Mouse (Mus musculus): ENCODE measurements around the gene Srcin1.

DNA sequence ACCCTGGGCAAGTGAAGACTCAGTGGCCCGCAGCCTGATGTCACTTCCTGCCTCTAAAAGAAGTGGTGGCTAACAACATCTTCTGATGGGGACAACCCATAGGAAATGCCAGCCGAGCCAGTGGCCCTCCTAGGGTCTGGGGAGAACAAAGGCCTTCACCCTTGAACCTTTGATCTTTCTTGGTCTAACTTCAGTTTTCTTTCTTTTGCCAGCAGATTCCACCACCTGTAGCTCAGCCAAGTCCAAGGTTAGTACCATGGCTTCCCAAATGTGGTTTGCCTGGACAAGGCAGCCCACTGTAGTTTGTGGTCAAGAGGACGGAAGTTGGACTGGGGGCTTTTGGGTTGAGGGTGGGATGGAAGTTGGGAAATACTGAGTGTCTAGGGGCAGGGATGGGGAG is 83.2 kb downstream of the Srcin1 start:
- TF ChIP-seq CTCF (IDR thresholded peaks at IDR 0.05; ENCODE audit: borderline replicate concordance, extremely low read depth, insufficient read depth, insufficient read length) (no peak), POLR2A (IDR thresholded peaks at IDR 0.05; ENCODE audit: borderline replicate concordance, extremely low read depth, insufficient read depth, insufficient read length, poor library complexity, severe bottlenecking) (no peak)
